In the genomic region with DNA sequence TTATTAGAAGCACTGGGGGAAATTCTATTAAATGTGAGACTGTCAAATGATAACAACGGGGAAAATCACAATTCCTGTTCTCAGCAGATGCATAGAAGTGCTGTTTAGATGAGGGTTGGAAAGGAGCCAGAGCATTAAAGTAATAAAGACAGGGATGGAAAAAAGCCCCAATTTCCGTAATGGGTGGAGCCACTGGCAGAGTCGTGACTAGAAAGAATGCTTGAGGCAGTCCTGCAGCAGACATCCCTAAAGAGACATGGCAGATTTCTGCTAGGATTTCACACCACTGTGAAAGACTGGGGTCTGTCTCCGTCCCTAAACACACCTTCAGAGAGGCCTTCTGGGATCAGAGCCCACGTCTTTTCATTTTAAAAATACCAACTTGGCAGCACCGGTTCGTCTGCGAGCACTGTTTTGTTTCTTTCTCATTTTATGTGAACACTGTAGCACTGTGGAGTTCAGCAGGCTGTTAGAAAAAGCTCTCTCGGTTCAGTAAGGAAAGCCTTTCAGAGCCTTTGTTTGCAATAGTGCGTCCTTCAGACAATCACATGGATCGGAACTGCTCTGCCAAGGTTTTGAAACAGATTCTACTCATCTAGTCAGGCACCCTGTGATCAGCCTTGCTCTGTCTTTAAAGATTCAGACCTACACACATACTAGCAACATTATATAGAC, we compare ENCODE assay signal across 16 mouse cellular contexts. TPM values are rescaled to one million over a fixed set of nuclear protein-coding genes. Genes with fewer than 3 reads are reported as not detected.
DNase-seq lines count a peak whose midpoint lies in the region; ATAC-seq and TF ChIP-seq lines count a peak whose summit lies in the region.
"Had no signal": no experiment of that assay in that cellular context is flagged by ENCODE, and none has a peak within 500 bp of the region (broad histone marks: within the 10 kb centered on the region; RNA-seq: fewer than 3 reads in every experiment).

No protein-coding gene starts in this region.

- H3K27ac ChIP-seq in kidney, embryonic 15.5 days, result no peak overlapping the region
- peak overlapping the region; percentile 79 for H3K27ac ChIP-seq in hindbrain, embryonic 15.5 days (replicated peaks)
- H3K27ac ChIP-seq in midbrain, embryonic 15.5 days, result peak overlapping the region; percentile 70
- H3K27ac ChIP-seq: heart, embryonic 13.5 days had no signal

- H3K4me2 ChIP-seq in kidney, embryonic 15.5 days, result peak overlapping the region; percentile 22
- peak overlapping the region; percentile 34; the same call in 1 of the 2 replicates for H3K4me2 ChIP-seq in hindbrain, embryonic 15.5 days
- peak overlapping the region; percentile 8; the same call in 1 of the 2 replicates for H3K4me2 ChIP-seq in midbrain, embryonic 15.5 days
- H3K4me2 ChIP-seq: heart, embryonic 13.5 days; liver, embryonic 11.5 days had no signal

- intact Hi-C loops in gastrocnemius, postnatal 36 days (cut with DNase I), result no loop called here

- H3K36me3 ChIP-seq in kidney, embryonic 15.5 days, result no peaks in the 10 kb centered on the region
- H3K36me3 ChIP-seq in hindbrain, embryonic 15.5 days, result no peaks in the 10 kb centered on the region
- no peaks in the 10 kb centered on the region for H3K36me3 ChIP-seq in midbrain, embryonic 15.5 days (replicated peaks)
- H3K36me3 ChIP-seq: heart, embryonic 13.5 days had no signal

- WGBS in kidney, embryonic 15.5 days, result 52% methylated on average over 11 of the region's 11 CpGs
- 39% methylated on average over 11 of the region's 11 CpGs for WGBS in hindbrain, embryonic 15.5 days
- 45% methylated on average over 11 of the region's 11 CpGs for WGBS in midbrain, embryonic 15.5 days

- H3K9ac ChIP-seq in kidney, embryonic 15.5 days, result no peak overlapping the region
- 0 out of 2 replicates have a peak overlapping the region, but pooled peaks have one; percentile 29 for H3K9ac ChIP-seq in hindbrain, embryonic 15.5 days
- no peak overlapping the region for H3K9ac ChIP-seq in midbrain, embryonic 15.5 days
- H3K9ac ChIP-seq: heart, embryonic 13.5 days had no signal

- ATAC-seq in kidney, embryonic 15.5 days (replicated peaks; ENCODE audit: low FRiP score), result no peak
- peak; percentile 65 for ATAC-seq in hindbrain, embryonic 15.5 days (ENCODE audit: low FRiP score, low read depth)
- peak; percentile 60 for ATAC-seq in midbrain, embryonic 15.5 days (replicated peaks)
- ATAC-seq in megakaryocyte progenitor cell, adult 5-6 weeks (replicated peaks; ENCODE audit: poor library complexity), result no peak
- ATAC-seq: Patski had no signal

- H3K9me3 ChIP-seq in kidney, embryonic 15.5 days (replicated peaks), result no peaks in the 10 kb centered on the region
- no peaks in the 10 kb centered on the region for H3K9me3 ChIP-seq in hindbrain, embryonic 15.5 days
- no peaks in the 10 kb centered on the region for H3K9me3 ChIP-seq in midbrain, embryonic 15.5 days
- H3K9me3 ChIP-seq: heart, embryonic 13.5 days had no signal

- no peaks in the 10 kb centered on the region for H3K27me3 ChIP-seq in kidney, embryonic 15.5 days
- H3K27me3 ChIP-seq in hindbrain, embryonic 15.5 days, result no peaks in the 10 kb centered on the region
- no peaks in the 10 kb centered on the region for H3K27me3 ChIP-seq in midbrain, embryonic 15.5 days (replicated peaks)
- H3K27me3 ChIP-seq: heart, embryonic 13.5 days; Patski had no signal

- DNase-seq in kidney, adult 11 months, result no peak
- DNase-seq in brain, embryonic 14.5 days (ENCODE audit: low read depth), result peak; percentile 88
- no peak for DNase-seq in right cerebral cortex, postnatal 14 days
- no peak for DNase-seq in gastrocnemius, postnatal 36 days
- DNase-seq: adrenal gland, adult 8-10 months; kidney, adult 18-20 months; layer of hippocampus, postnatal 36 days; spleen, adult 18-20 months had no signal

- no peak overlapping the region for H3K4me3 ChIP-seq in kidney, embryonic 15.5 days (replicated peaks)
- no peak overlapping the region for H3K4me3 ChIP-seq in hindbrain, embryonic 15.5 days
- H3K4me3 ChIP-seq in midbrain, embryonic 15.5 days, result no peak overlapping the region
- H3K4me3 ChIP-seq: heart, embryonic 13.5 days had no signal

- TF ChIP-seq POLR2A in brain, embryonic 14.5 days (IDR thresholded peaks at IDR 0.05; ENCODE audit: borderline replicate concordance, extremely low read depth, insufficient read depth, insufficient read length, poor library complexity, severe bottlenecking), result no peak

- TF ChIP-seq CTCF in brain, embryonic 14.5 days (IDR thresholded peaks at IDR 0.05; ENCODE audit: borderline replicate concordance, extremely low read depth, insufficient read depth, insufficient read length), result no peak

- no peaks in the 10 kb centered on the region for H3K4me1 ChIP-seq in kidney, embryonic 15.5 days
- peaks cover 14% of the 10 kb centered on the region for H3K4me1 ChIP-seq in hindbrain, embryonic 15.5 days (replicated peaks)
- peaks cover 11% of the 10 kb centered on the region for H3K4me1 ChIP-seq in midbrain, embryonic 15.5 days

RNA-seq across cellular contexts. Expression of a gene that starts 36.8 kb away (rescaled TPM):
- polyA plus RNA-seq in kidney, embryonic 15.5 days (2015; fragmentation: Nextera tagmentation; extraction: Ambion mirVana), result 0.90 and 1.4 TPM in 2 replicates
- 4.7 and 16.3 TPM in 2 replicates for polyA plus RNA-seq in brain, embryonic 14.5 days (2012; rRNA removed)
- polyA plus RNA-seq in hindbrain, embryonic 15.5 days (2015; fragmentation: Nextera tagmentation; extraction: Ambion mirVana), result 30.2 and 31.6 TPM in 2 replicates
- 9.1 and 10.9 TPM in 2 replicates for polyA plus RNA-seq in midbrain, embryonic 15.5 days (2015; fragmentation: Nextera tagmentation; extraction: Ambion mirVana)
- total RNA-seq in megakaryocyte progenitor cell, adult 5-6 weeks (2015), result not detected in 2 replicates
- total RNA-seq in megakaryocyte progenitor cell, adult 5-6 weeks (2017), result 0.14 TPM in 1 of 2 replicates, not detected in the other
- total RNA-seq in gastrocnemius, postnatal 36 days (2021), result under 1 TPM; 0.18 to 0.32 TPM
- total RNA-seq: megakaryocyte-erythroid progenitor cell, adult 5-6 weeks had no signal
- polyA plus RNA-seq: Patski had no signal

Comparison
In these comparisons a context has a peak if more than half of its experiments do, and no peak if none do; other contexts are left out.
1. ATAC-seq: peak in hindbrain, embryonic 15.5 days (single experiment) and midbrain, embryonic 15.5 days (single experiment); none in kidney, embryonic 15.5 days (single experiment) and megakaryocyte progenitor cell, adult 5-6 weeks (single experiment).
2. Peak in every context shown above with its lines, with median percentiles within 50 percentile points of each other: H3K4me2 ChIP-seq.